Mouse (Mus musculus) brain, adult 2 months (tissue): Measurements from ENCODE around the gene Ppp1r37.

Experiments
- DNase-seq: peaks from one replicate; pipeline ENCODE4 v3.0.0; 2011; ENCODE audit warnings: low read depth, low spot score

The Ppp1r37 gene

DNA sequence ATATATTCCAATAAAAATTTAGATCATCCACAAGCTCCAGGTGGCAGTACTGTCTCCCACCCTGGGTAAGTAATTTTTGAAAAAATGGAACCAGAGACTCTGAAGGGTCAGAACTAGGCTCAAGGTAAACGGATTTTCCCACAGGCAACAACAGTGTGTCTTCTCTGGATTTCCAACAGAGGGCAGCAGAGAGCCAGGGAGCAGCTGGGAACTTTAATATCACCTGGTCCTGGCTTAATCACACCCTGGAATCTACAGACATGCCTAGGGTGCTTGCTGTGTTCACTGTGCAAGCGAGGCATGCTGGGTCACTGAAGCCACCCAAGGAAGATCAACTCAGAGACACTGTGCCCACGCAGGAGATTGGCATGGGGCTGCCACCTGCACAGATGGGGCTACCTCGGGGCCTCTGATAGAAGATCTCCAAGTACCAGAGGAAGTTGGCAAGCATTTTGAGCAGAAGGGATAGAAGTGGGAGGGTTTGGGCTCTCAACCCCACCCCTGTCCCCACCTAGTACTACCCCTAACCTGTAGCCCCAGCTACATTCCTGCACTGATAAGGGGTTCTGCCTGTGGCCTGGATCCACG is 59.3 kb downstream of the Ppp1r37 start:
- peak; percentile 78 for DNase-seq

- no peak for DNase-seq
Measured at GRCm38 (mm10) chr7:19501658-19502057, 61.2 kb downstream of the Ppp1r37 start.

DNA sequence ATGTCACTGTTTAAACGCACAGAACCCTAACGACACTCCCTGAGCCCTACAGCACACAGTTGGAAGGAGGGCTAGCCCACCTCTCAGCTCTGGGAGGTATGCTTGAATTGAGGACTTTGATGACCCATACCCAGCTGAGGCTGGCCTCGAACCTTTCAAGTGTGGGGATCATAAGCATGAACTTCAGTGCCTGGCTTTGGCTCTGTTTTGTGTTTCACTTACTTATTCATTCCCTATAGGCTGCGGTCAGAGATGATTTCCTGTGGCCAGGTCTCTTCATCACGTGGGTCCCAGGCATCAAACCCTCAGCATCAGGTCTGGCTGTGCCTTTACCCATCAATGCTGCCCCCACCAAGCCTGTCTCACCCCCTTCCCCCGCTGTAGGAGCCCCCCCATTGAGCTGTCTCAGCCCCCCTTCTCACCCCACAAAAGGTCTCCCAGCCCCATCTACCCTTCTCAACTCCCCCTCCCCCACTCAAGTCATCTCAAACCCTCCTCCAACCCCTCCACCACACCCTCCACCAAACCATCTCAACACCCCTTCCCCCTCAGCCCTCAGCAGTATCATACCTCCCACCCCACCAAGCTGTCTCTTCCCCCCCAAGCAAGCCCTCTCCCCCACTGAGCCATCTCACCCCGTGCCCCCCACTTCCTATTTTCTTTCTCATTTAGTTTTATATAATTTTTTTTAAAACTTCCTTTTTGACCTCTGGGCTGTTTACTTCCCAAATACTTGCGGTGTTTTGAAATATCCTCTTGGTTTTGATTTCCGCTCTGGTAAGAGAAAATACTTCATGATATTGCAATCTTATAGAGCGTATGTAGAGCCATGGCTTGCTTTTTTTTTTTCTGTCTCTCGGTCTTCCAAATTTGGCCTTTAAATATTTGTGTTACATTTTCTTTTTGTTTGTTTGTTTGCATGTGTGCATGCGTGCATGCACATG is 62.2 kb downstream of the Ppp1r37 start:
- DNase-seq = no peak

GRCm38 (mm10) chr7:19498326-19498725 is 64.5 kb downstream of the Ppp1r37 start:
- no peak for DNase-seq

DNA sequence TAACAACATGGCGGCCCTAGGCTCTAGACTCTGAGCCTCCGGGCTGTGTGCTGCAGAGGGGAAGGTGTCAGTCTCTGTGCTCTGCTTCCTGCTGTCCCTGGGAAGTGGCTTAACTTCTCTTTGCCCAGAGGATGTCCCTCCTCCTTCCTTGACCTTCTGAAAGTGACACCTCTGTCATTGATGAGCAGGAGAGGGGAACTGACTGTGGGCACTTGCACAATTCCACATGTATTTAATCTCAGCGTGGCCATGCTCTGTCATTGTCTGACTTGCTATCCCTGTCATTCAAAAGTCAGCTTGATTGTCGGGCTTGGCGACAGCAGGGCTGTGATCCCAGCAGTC is 66.7 kb downstream of the Ppp1r37 start:
- DNase-seq = no peak

GRCm38 (mm10) chr7:19495521-19496213 is 67.2 kb downstream of the Ppp1r37 start:
- DNase-seq = no peak

- DNase-seq = no peak
Measured at GRCm38 (mm10) chr7:19494751-19495474, 68.0 kb downstream of the Ppp1r37 start.

DNA sequence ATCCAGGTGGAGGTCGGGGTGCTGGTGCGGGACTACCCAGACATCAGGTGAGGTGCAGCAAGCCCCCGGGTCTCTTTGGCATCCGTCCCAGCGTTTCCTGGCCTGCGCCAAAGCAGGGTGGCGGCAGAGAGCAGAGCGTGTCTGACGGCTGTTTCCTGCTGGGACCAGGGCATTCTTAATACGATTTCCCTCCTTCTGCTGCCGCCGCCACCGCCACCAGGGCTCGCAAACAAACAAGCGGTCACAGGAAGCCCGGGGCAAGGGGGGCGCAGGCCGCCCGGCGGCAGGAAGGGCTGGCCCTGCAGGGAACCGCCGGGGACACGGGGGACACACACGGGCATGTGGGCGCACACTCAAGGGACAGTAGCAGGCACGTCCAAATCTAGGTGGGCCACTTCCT is 71.1 kb downstream of the Ppp1r37 start:
- DNase-seq = no peak

DNA sequence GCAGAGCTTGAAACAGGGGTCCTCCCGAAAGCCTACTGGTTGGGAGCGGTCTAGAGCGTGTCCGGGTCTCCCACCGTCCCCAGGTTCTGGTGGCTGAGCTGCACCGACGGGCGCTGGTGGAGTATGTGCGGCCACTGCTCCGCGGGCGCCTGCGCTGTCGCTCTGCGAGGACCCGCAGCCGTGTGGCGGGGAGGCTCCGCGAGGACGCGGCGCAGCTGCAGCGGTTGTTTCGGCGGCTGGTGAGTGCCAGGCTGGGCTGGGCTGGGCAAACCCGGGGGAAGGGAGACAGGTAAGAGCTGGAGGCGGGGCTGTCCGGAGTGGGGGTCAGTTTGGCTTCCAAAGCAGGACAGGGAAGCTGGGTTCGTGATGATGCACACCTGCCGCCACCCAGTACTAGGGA is 73.4 kb downstream of the Ppp1r37 start:
- peak; percentile 18 for DNase-seq

DNA sequence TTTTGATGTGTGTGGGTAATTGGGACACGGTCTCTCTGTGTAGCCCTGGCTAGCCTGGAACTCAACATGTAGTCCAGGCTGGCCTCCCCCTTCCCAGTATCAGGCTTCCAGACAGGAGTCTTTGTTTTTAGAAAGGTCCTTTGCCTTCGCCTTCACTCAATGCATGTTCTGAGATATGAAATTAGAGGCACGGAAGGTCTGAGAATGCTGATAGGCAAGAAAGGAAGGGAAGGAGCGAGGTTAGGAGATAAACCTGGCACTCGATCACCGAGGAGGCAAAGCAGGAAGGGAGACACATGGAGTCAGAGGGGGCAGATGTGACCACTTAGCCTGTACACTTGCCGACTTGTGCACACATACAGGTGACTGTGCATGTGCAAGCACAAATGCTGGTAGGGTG is 76.3 kb downstream of the Ppp1r37 start:
- DNase-seq = no peak

DNA sequence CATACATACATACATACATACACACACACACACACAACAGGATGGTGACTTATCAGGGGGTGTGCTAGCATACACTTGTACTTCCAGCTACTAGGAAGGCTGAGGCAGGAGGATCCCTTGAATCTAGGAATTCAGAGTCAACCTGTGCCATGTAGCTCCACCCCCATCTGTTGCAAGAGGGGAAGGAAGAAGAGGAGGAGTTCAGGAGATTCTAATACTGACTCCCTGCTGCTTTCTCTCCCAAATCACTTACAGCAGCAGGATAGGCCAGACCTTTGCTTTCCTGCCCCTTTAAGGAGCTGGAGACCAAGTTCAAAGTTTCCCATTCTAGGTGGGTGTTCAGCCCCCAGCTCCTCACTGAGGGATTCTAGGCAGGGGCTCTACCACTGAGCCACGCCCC is 77.4 kb downstream of the Ppp1r37 start:
- DNase-seq = no peak

GRCm38 (mm10) chr7:19483281-19483680 is 79.6 kb downstream of the Ppp1r37 start:
- DNase-seq = no peak
